Mouse (Mus musculus) cerebellum, postnatal 10 days (tissue): ENCODE data around the gene Sec24c.

Experiments
- DNase-seq, 2 experiments: peaks; one replicate each; pipeline ENCODE4 v3.0.0; 2021; ENCODE audit warnings: mixed read lengths in 2 of 2

Gene Sec24c

DNA sequence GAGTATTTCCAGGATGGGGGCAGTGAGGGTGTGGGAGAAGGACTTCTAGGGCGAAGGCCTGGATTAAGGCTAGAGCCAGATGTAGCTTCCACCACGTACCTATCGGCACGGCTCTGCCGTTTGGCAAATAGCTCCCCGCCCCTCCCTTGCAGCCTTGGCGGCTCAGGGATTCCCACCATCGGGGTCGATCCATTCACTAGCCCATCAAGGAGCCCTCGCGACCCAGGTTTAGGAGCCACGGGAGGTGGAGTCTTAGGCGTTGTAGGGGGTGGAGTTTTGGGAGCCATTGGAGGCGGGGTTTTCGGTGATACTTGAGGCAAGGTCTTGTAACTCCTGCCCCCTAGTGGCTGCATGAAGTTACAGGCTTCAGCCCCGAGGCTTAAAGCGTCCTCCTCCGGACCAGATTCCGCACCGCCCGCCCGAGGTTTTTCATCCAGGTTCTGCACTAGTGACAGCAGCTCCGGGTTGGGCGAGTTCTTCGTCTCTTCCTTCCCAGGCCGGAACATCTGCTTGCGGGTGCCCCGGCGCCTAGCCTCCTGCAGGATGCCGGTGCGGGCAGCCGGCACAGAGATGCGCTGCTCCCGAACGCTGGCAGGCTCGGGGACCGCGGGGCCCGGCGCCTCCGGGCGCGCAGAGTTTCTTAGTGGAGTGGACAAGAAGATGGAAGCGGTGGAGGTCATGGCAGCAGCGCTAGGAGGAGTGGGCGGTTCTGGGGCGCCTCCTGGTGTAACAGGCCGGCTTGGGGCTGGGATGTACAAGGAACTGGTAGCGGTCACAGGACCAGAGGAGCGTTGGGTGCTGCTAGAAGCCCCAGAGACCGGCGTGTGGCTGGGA lies 13.1 kb upstream of the Sec24c start:
- DNase-seq: peak; percentile 98 to 99

- peak in 1 of 2 experiments; percentile 36 for DNase-seq
Observed at GRCm38 (mm10) chr14:20661661-20662331, 12.3 kb upstream of the Sec24c start.

GRCm38 (mm10) chr14:20662740-20663139 lies 11.4 kb upstream of the Sec24c start:
- no peak for DNase-seq

- no peak for DNase-seq
Observed at GRCm38 (mm10) chr14:20663601-20664000, 10.5 kb upstream of the Sec24c start.

DNA sequence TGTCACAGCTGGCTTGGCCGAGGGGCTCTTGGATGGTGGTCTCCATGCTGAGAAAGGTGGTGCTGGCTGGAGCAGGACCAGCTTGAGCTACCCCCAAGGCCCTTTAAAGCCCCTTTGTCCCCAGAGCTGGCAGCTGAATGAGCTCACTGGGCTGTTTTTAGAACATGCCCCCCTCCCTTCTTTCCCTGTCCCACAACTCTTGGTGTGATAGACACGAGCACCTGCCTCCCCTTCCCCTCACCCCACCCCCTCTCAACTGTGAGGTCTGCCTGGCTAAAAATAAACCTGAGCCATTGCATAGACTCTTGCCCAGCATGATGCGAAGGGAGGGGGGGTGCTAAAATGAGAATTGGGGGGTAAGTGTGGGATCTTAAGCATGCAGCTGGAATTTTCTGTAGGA lies 9.7 kb upstream of the Sec24c start:
- DNase-seq: no peak

GRCm38 (mm10) chr14:20667469-20667868 lies 6.6 kb upstream of the Sec24c start:
- no peak for DNase-seq

GRCm38 (mm10) chr14:20668154-20668810 lies 5.8 kb upstream of the Sec24c start, which contains the start of gene Synpo2l:
TSS of gene Synpo2l (minus strand) at chr14:20668354.
- no peak for DNase-seq

- peak; percentile 53 to 72 for DNase-seq
Observed at GRCm38 (mm10) chr14:20672990-20673389, 1.1 kb upstream of the Sec24c start.

DNA sequence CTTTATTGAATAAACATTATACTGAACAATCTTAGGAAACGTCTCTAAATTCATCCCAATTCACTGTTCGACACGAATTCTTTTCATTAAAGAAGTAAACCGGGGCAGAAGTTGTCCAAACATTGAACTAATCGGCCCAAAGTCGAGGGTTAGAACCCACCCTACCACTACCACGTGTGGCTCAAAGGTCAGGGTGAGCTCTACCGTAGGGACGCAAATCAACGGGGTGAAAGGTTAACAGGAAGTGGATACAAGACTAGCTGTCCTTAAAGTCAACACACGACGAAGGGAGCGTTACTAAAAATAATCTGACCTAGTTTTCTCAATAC lies 409 bp upstream of the Sec24c start:
- DNase-seq: peak in 1 of 2 experiments; percentile 59

DNA sequence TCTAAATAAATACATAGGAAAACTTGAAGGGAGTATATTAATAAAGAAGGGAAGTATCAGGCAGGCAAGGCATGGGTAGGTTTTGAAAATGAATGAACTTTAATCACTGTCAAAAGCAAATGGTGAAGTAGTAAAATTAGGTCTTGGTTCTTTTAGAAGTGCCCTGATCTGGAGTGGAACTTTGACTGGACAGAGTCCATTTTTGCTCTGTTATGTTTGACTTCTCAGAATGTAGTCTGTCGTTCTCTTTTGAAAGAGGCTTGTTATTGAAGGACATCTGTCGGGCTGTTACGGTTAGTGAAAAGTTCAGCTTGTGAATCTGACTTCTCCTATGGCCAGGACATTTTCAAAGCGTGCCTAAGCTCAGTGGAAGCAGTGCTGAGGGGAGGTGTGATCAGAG lies 3.8 kb downstream of the Sec24c start:
- DNase-seq: no peak

DNA sequence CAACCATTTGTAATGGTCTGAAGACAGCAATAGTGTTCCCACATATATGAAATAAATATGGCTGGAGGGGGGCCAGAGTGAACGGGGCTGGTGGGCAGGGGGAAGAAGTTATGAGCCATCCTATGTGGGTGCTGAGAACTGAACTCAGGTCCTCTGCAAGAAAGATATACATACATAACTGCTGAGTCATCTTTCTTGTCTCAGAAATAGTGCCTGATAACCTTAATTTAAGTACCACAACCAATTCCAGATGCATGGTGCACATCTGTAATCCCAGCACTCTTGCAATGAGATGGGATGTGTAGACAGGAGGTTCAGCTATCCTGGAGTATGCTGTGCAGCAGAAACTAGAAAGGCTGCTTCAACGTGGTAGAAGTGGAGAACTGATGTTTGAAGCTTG lies 7.6 kb downstream of the Sec24c start:
- DNase-seq: no peak

DNA sequence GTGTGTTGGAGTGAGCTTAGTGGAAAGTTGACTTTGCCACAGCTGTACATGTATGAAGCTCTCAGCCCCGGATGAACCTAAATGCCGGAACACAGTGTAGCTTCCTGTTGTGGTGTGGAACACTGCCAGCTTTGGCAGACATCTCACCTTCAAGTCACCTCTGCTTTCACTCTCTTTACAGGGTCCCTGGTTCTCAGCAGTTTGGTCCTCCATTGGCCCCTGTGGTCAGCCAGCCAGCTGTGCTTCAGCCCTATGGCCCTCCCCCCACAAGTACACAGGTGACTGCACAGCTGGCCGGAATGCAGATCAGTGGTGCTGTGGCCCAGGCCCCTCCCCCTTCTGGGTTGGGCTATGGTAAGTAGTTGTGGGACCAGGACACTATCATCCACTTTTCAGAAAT lies 8.4 kb downstream of the Sec24c start:
- DNase-seq: no peak

DNA sequence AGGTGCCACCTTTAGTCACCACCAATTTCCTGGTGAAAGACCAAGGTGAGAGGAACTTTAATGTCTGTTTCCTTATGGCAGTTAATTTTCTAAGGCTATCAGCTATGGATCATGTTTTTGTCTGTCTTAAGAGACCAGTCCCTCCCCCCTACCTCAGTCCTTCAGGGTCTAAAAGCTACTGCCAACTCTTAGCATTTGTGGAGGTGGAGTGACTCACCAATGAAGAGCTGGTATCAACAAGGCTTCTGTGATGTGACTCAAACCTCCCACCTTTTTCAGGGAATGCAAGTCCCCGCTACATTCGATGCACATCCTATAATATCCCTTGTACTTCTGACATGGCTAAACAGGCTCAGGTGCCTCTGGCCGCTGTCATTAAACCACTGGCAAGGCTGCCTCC lies 12.5 kb downstream of the Sec24c start:
- no peak for DNase-seq

DNA sequence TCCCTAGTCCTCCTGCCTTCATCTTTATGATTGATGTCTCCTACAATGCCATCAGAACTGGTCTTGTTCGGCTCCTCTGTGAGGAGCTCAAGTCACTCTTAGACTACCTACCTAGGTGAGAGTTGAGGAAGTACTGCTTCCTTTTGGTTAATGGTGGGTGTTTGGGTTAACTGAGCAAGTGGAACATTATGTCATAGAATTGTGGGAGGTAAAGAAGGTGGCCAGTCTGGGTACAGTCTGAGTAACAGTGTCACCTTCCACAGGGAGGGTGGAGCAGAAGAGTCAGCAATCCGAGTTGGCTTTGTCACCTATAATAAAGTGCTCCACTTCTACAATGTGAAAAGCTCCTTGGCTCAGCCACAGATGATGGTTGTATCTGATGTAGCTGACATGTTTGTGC lies 14.9 kb downstream of the Sec24c start:
- DNase-seq: no peak

- no peak for DNase-seq
Observed at GRCm38 (mm10) chr14:20691772-20692171, 17.7 kb downstream of the Sec24c start.

- no peak for DNase-seq
Observed at GRCm38 (mm10) chr14:20693589-20694101, 19.5 kb downstream of the Sec24c start.

- DNase-seq: peak in 1 of 2 experiments; percentile 35
Observed at GRCm38 (mm10) chr14:20694185-20694883, 20.2 kb downstream of the Sec24c start.

GRCm38 (mm10) chr14:20694884-20695760 lies 21.0 kb downstream of the Sec24c start, which contains the start of gene Fut11:
TSS of gene Fut11 (plus strand) at chr14:20694968.
- peak; percentile 94 to 96 for DNase-seq

- no peak for DNase-seq
Observed at GRCm38 (mm10) chr14:20695761-20696520, 21.8 kb downstream of the Sec24c start.

DNA sequence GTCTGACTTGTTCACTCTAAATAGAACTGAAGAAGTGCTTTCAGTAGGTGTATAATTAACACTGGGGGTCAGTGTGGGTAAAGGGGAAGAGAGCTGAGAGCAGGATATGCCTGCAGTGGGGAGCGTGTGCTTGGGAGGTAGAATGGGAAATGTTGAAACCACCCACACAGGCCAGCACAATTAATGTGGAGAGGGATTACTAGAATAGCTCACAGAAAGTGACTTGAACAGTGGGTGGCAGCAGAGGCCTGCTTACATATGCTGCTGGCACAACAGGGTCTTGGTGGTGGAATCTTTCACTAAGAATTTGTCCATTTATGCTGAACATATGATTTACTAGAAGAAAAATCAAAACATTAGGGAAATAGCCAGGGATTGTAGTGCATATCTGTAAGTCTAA lies 22.9 kb downstream of the Sec24c start:
- DNase-seq: peak; percentile 67 to 72

- DNase-seq: no peak
Observed at GRCm38 (mm10) chr14:20698515-20698914, 24.4 kb downstream of the Sec24c start.
